Mouse (Mus musculus) limb, embryonic 10.5 days (tissue): ENCODE data around the gene Spink4. TPM values are rescaled to one million over a fixed set of nuclear protein-coding genes. Genes with fewer than 3 reads are reported as not detected.
"Not testable (repeated sequence)": the region's sequence is repeated elsewhere in the genome, so short reads cannot be mapped to it uniquely, and the experiment has no call there.

Experiments used
- DNase-seq: peaks from one replicate; pipeline ENCODE4 v3.0.0-alpha.2; 2017; ENCODE audit warnings: low spot score
- H3K27ac ChIP-seq: fragments of 300-500 bp; sonication (generic); 2 replicates; pipeline ENCODE4 v1.5.1; 2016; ENCODE audit warnings: mild to moderate bottlenecking
- H3K27me3 ChIP-seq: fragments of 300-500 bp; sonication (generic); 2 replicates; pipeline ENCODE4 v1.6.1; 2016; ENCODE audit warnings: low read depth, mild to moderate bottlenecking; ENCODE audit not compliant: poor library complexity, severe bottlenecking
- H3K36me3 ChIP-seq: fragments of 300-500 bp; sonication (generic); 2 replicates; pipeline ENCODE4 v1.6.1; 2016; ENCODE audit warnings: mild to moderate bottlenecking, moderate library complexity
- H3K4me1 ChIP-seq: fragments of 300-500 bp; sonication (generic); 2 replicates; pipeline ENCODE4 v1.6.1; 2016
- H3K4me3 ChIP-seq: fragments of 300-500 bp; sonication (generic); 2 replicates; pipeline ENCODE4 v1.5.1; 2016; ENCODE audit warnings: mild to moderate bottlenecking, moderate library complexity
- H3K9me3 ChIP-seq: fragments of 300-500 bp; sonication (generic); replicated peaks from 2 replicates; pipeline ENCODE4 v1.6.1; 2016; ENCODE audit warnings: mild to moderate bottlenecking
- WGBS: fragments of 180-500 bp; shearing (Covaris S2); methylation state at CpG from one replicate; pipeline ENCODE4 v1.1.7; 2016; 5-methylcytosine and 5-hydroxymethylcytosine counted together
- polyA plus RNA-seq: library from polyadenylated mRNA; unstranded; fragments of >200 nt; fragmentation: Nextera tagmentation; extraction: Ambion mirVana; gene quantifications from 2 replicates; pipeline ENCODE4 v1.2.1, GENCODE M21; 2016

The Spink4 gene
- polyA plus RNA-seq, 1 experiment from 2014 or later: not detected

GRCm38 (mm10) chr4:40915947-40916346 lies 3.9 kb upstream of the Spink4 start:
- H3K4me1 ChIP-seq: no peaks in the 10 kb centered on the region
- no peaks in the 10 kb centered on the region for H3K27me3 ChIP-seq
- no peak overlapping the region for H3K4me3 ChIP-seq
- no peak overlapping the region for H3K27ac ChIP-seq
- H3K36me3 ChIP-seq: no peaks in the 10 kb centered on the region
- 83% methylated on average over 5 of the region's 5 CpGs for WGBS
- DNase-seq: no peak
- H3K9me3 ChIP-seq: no peaks in the 10 kb centered on the region

- Histone ChIP-seq H3K9me3 (no peaks in the 10 kb centered on the region), H3K36me3 (no peaks in the 10 kb centered on the region), H3K4me1 (no peaks in the 10 kb centered on the region), H3K27me3 (no peaks in the 10 kb centered on the region), H3K4me3 (no peak overlapping the region), H3K27ac (no peak overlapping the region)
- WGBS: 87% methylated on average over 7 of the region's 7 CpGs
- no peak for DNase-seq
Measured at GRCm38 (mm10) chr4:40916592-40917155, 3.2 kb upstream of the Spink4 start.

- Histone ChIP-seq H3K36me3 (no peaks in the 10 kb centered on the region), H3K4me3 (no peak overlapping the region), H3K27me3 (no peaks in the 10 kb centered on the region), H3K4me1 (no peaks in the 10 kb centered on the region), H3K27ac (no peak overlapping the region), H3K9me3 (no peaks in the 10 kb centered on the region)
- 87% methylated on average over 2 of the region's 2 CpGs for WGBS
- no peak for DNase-seq
Measured at GRCm38 (mm10) chr4:40920576-40920975, 724 bp downstream of the Spink4 start.

- H3K36me3 ChIP-seq: no peaks in the 10 kb centered on the region
- H3K9me3 ChIP-seq: no peaks in the 10 kb centered on the region
- no peak for DNase-seq
- no peaks in the 10 kb centered on the region for H3K27me3 ChIP-seq
- no peaks in the 10 kb centered on the region for H3K4me1 ChIP-seq
- no peak overlapping the region for H3K27ac ChIP-seq
- WGBS: 69% methylated on average over 3 of the region's 3 CpGs
- H3K4me3 ChIP-seq: no peak overlapping the region
Measured at GRCm38 (mm10) chr4:40921288-40921687, 1.4 kb downstream of the Spink4 start.

GRCm38 (mm10) chr4:40923087-40923651 lies 3.3 kb downstream of the Spink4 start:
- no peaks in the 10 kb centered on the region for H3K9me3 ChIP-seq
- H3K36me3 ChIP-seq: no peaks in the 10 kb centered on the region
- no peak overlapping the region for H3K27ac ChIP-seq
- 87% methylated on average over 6 of the region's 6 CpGs for WGBS
- no peak for DNase-seq
- H3K4me3 ChIP-seq: no peak overlapping the region
- H3K4me1 ChIP-seq: peaks cover 1% of the 10 kb centered on the region; the same call in 1 of the 2 replicates
- H3K27me3 ChIP-seq: no peaks in the 10 kb centered on the region

- 60% methylated on average over 3 of the region's 3 CpGs for WGBS
Measured at GRCm38 (mm10) chr4:40925568-40925967, 5.7 kb downstream of the Spink4 start.

GRCm38 (mm10) chr4:40929046-40929445 lies 9.2 kb downstream of the Spink4 start:
- Histone ChIP-seq H3K27ac (no peak overlapping the region), H3K9me3 (no peaks in the 10 kb centered on the region), H3K4me1 (peaks cover 8% of the 10 kb centered on the region), H3K4me3 (no peak overlapping the region), H3K27me3 (no peaks in the 10 kb centered on the region), H3K36me3 (peaks cover 32% of the 10 kb centered on the region)
- DNase-seq: no peak
- 89% methylated on average over 7 of the region's 7 CpGs for WGBS

More at GRCm38 (mm10) chr4:40925568-40925967, 5.7 kb downstream of the Spink4 start:
- Histone ChIP-seq H3K27ac (0 out of 2 replicates have a peak overlapping the region, but pooled peaks have one; percentile 6), H3K4me1 (peaks cover 8% of the 10 kb centered on the region), H3K27me3 (no peaks in the 10 kb centered on the region), H3K9me3 (no peaks in the 10 kb centered on the region), H3K36me3 (no peaks in the 10 kb centered on the region), H3K4me3 (no peak overlapping the region)
- DNase-seq: no peak

- no peak for DNase-seq
- peaks cover 76% of the 10 kb centered on the region for H3K36me3 ChIP-seq
- H3K27ac ChIP-seq: no peak overlapping the region
- WGBS: 92% methylated on average over 5 of the region's 5 CpGs
- H3K4me1 ChIP-seq: peaks cover 2% of the 10 kb centered on the region
- H3K27me3 ChIP-seq: no peaks in the 10 kb centered on the region
- H3K4me3 ChIP-seq: no peak overlapping the region
- no peaks in the 10 kb centered on the region for H3K9me3 ChIP-seq
Measured at GRCm38 (mm10) chr4:40933694-40934093, 13.8 kb downstream of the Spink4 start.

- 88% methylated on average over 3 of the region's 3 CpGs for WGBS
- not testable (repeated sequence) for H3K4me3 ChIP-seq
- peaks cover 83% of the 10 kb centered on the region for H3K36me3 ChIP-seq
Measured at GRCm38 (mm10) chr4:40934369-40934768, 14.5 kb downstream of the Spink4 start.

GRCm38 (mm10) chr4:40936175-40936839 lies 16.5 kb downstream of the Spink4 start:
- Histone ChIP-seq H3K9me3 (no peaks in the 10 kb centered on the region; the same call in 1 of the 2 replicates), H3K4me3 (no peak overlapping the region), H3K4me1 (no peaks in the 10 kb centered on the region), H3K27ac (no peak overlapping the region), H3K27me3 (no peaks in the 10 kb centered on the region), H3K36me3 (peaks cover 98% of the 10 kb centered on the region)
- DNase-seq: no peak
- 93% methylated on average over 9 of the region's 9 CpGs for WGBS

More at GRCm38 (mm10) chr4:40934369-40934768, 14.5 kb downstream of the Spink4 start:
- H3K27ac ChIP-seq, H3K9me3 ChIP-seq, H3K27me3 ChIP-seq, DNase-seq, H3K4me1 ChIP-seq: not testable (repeated sequence)

GRCm38 (mm10) chr4:40938793-40939192 lies 18.9 kb downstream of the Spink4 start:
- Histone ChIP-seq H3K4me3 (no peak overlapping the region), H3K27ac (no peak overlapping the region), H3K4me1 (no peaks in the 10 kb centered on the region), H3K27me3 (no peaks in the 10 kb centered on the region), H3K9me3 (no peaks in the 10 kb centered on the region; the same call in 1 of the 2 replicates), H3K36me3 (peaks cover 98% of the 10 kb centered on the region)
- DNase-seq: no peak
- WGBS: 95% methylated on average over 5 of the region's 5 CpGs

GRCm38 (mm10) chr4:40943651-40944050 lies 23.8 kb downstream of the Spink4 start:
- no peak for DNase-seq
- Histone ChIP-seq H3K36me3 (peaks cover 77% of the 10 kb centered on the region), H3K9me3 (no peaks in the 10 kb centered on the region; the same call in 1 of the 2 replicates), H3K27me3 (no peaks in the 10 kb centered on the region), H3K4me1 (peaks cover 14% of the 10 kb centered on the region), H3K4me3 (no peak overlapping the region), H3K27ac (no peak overlapping the region)
- 96% methylated on average over 5 of the region's 5 CpGs for WGBS

GRCm38 (mm10) chr4:40946516-40947121 lies 26.8 kb downstream of the Spink4 start:
- Histone ChIP-seq H3K27me3 (no peaks in the 10 kb centered on the region), H3K4me3 (peak overlapping the region; percentile 94), H3K9me3 (no peaks in the 10 kb centered on the region), H3K27ac (0 out of 2 replicates have a peak overlapping the region, but pooled peaks have one; percentile 93), H3K36me3 (peaks cover 65% of the 10 kb centered on the region), H3K4me1 (peaks cover 23% of the 10 kb centered on the region)
- WGBS: 94% methylated on average over 7 of the region's 7 CpGs
- DNase-seq: no peak
